Mouse (Mus musculus) adrenal gland, adult 18-20 months (tissue): Measurements from ENCODE around the gene Gm49711. TPM values are rescaled to one million over a fixed set of nuclear protein-coding genes. Genes with fewer than 3 reads are reported as not detected.
"Not testable (repeated sequence)": the region's sequence is repeated elsewhere in the genome, so short reads cannot be mapped to it uniquely, and the experiment has no call there.

Experiments
- DNase-seq, 2 experiments: peaks; one replicate each; pipeline ENCODE4 v3.0.0; 2021 to 2022; ENCODE audit warnings: low spot score in 2 of 2
- total RNA-seq, 2 experiments: library from RNA; stranded (reverse); gene quantifications; 1 replicate in 1 of 2; 2 replicates in 1 of 2; pipeline ENCODE4 v1.2.3; 2021

Gene Gm49711
- total RNA-seq, 2 experiments from 2014 or later, result not detected

GRCm38 (mm10) chr16:92061586-92061985 lies 3.5 kb downstream of the Gm49711 start:
- no peak for DNase-seq

- DNase-seq, result no peak
Observed at GRCm38 (mm10) chr16:92062832-92063231, 4.7 kb downstream of the Gm49711 start.

- DNase-seq, result no peak
Observed at GRCm38 (mm10) chr16:92064801-92065200, 6.7 kb downstream of the Gm49711 start.

GRCm38 (mm10) chr16:92070338-92070737 lies 12.2 kb downstream of the Gm49711 start:
- DNase-seq, result no peak

- DNase-seq, result no peak
Observed at GRCm38 (mm10) chr16:92076797-92077196, 18.7 kb downstream of the Gm49711 start.

GRCm38 (mm10) chr16:92083771-92084453 lies 25.8 kb downstream of the Gm49711 start:
- DNase-seq, result no peak

- no peak for DNase-seq
Observed at GRCm38 (mm10) chr16:92089225-92089624, 31.1 kb downstream of the Gm49711 start.

- no peak for DNase-seq
Observed at GRCm38 (mm10) chr16:92091876-92092275, 33.8 kb downstream of the Gm49711 start.

GRCm38 (mm10) chr16:92098351-92099051 lies 40.4 kb downstream of the Gm49711 start:
- no peak for DNase-seq

GRCm38 (mm10) chr16:92099598-92099997 lies 41.5 kb downstream of the Gm49711 start:
- DNase-seq, result no peak

- DNase-seq, result no peak
Observed at GRCm38 (mm10) chr16:92100111-92100510, 42.0 kb downstream of the Gm49711 start.

GRCm38 (mm10) chr16:92102115-92102514 lies 44.0 kb downstream of the Gm49711 start:
- peak in 1 of 2 experiments; percentile 24 for DNase-seq

- not testable (repeated sequence) for DNase-seq
Observed at GRCm38 (mm10) chr16:92102931-92103330, 44.8 kb downstream of the Gm49711 start.

GRCm38 (mm10) chr16:92103572-92104331 lies 45.6 kb downstream of the Gm49711 start:
- DNase-seq, result no peak

- DNase-seq, result no peak
Observed at GRCm38 (mm10) chr16:92104332-92104590, 46.1 kb downstream of the Gm49711 start.

GRCm38 (mm10) chr16:92104951-92105350 lies 46.8 kb downstream of the Gm49711 start:
- no peak for DNase-seq

GRCm38 (mm10) chr16:92105631-92106030 lies 47.5 kb downstream of the Gm49711 start:
- DNase-seq, result peak in 1 of 2 experiments; percentile 26

- DNase-seq, result no peak
Observed at GRCm38 (mm10) chr16:92107346-92107745, 49.2 kb downstream of the Gm49711 start.

- DNase-seq, result no peak
Observed at GRCm38 (mm10) chr16:92114706-92115241, 56.7 kb downstream of the Gm49711 start.

- DNase-seq, result peak in 1 of 2 experiments; percentile 44
Observed at GRCm38 (mm10) chr16:92115611-92116421, 57.7 kb downstream of the Gm49711 start.
